Mouse (Mus musculus): ENCODE measurements around the gene Cyp1a2.

Cyp1a2 gene

DNA sequence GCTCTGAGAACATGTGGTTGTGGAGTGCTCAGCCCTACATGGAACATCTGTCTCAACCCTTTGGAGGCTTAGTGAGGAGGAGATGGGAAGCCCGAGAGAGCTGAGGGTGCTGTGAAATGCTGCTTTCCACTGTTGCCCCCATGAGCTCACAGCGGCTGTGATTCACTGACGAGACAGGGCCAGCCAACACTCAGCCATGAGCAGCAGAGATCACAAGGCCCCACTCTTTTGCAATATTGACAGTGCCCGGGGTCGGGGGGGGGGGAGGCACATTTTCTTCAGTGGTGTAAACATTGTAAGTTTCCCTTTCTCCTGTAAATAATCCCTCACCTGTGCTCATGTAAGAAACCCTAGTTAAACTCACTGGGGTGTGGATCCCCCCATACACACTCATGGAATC lies 12.0 kb downstream of the Cyp1a2 start:
- DNase-seq (ENCODE audit: low read depth, low spot score): no peak

DNA sequence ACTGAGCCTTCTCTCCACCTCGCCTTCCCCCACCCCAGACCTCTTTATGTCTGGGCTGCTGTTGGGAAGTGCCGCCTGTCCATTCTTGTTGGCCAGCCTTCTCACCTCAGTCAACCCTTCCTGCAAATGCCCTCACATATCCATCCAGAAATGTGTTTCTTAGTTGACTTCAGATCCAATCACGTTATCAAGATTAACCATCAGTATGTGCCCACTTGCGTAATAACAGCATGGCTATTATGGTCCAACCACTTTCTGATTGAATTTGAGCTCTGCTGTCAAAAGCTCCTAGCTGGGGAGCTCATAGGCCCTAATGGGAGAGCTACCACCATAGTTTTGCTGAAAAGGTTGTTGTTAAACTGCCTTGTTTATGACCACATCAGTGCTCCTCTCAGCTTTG lies 12.5 kb downstream of the Cyp1a2 start:
- DNase-seq (ENCODE audit: low read depth, low spot score): no peak

DNA sequence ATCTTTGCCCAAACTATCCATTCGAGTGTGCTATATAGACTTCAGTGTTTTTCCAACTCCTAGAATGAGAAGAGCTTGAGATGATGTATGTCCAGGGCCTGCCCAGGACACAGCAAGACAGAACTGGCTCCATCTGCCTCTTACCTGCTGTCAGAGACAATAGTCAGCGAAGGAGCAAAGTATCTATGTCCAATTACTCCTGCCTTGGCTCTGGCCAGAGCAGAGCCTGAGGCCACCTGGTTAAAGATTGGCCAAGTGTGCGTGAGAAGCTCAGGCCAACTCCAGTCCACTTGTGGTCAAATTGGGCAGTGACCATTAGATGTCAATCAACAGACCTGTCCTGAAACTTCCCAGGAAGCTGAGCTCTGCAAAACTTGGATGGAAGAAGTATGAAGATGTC lies 13.9 kb downstream of the Cyp1a2 start:
- no peak for DNase-seq (ENCODE audit: low read depth, low spot score)

DNA sequence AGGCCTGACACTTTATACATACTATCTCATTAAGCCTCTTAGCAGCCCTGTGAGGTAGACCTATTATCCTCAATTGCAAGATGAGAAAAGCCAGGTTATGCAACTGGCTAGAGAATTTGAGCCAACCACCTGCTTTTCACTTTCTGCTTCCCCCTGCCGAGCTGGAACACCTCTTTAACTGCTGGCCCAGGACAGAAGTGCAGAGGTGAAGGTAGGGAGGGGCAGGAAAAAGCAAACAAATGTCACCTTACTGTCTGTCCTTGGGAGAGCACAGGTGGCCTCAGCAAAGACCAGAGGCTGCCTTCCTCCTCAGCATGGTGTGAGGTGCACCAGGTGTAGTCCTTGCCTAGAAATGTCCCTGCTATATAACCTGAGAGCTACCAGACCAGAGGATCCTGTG lies 15.2 kb downstream of the Cyp1a2 start:
- no peak for DNase-seq (ENCODE audit: low read depth, low spot score)

DNA sequence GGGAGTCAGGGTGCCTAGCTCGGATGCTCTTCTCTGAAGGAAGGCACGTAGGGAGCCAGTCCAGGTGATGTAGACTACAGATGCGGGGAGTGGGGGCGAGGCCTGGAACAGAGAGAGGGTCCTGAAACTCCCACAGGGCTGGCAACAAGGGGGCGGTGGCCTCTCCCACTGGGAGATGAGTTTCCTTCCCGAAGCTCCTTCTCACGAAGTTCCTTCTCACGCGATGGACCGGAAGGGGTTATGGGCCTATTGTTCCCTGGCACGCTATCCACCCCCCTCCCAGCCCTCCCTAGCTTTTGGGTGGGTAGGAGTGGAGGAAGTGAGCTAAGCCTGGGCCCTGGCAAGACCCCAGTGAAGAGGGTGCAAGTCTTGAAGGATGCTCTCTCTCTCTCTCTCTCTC lies 15.7 kb downstream of the Cyp1a2 start:
- no peak for DNase-seq (ENCODE audit: low read depth, low spot score)

DNA sequence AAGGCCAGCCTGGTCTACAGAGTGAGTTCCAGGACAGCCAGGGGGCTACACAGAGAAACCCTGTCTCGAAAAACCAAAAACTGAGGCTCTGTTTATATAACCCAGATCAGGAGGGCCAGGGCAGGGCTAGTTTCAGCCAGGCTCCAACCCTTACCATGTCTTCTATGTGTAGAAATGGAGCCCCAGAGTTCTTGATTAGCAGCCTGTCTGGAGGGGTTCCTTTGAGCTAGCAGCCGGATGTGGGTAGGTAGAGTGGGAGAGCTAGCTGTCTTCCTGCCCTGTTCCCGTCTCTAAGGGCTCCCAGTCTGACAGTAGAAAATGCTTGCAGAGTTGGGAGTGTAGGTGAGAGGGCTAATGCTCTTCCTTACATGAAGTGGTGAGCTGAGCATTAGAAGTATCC lies 16.4 kb downstream of the Cyp1a2 start:
- DNase-seq (ENCODE audit: low read depth, low spot score): no peak

DNA sequence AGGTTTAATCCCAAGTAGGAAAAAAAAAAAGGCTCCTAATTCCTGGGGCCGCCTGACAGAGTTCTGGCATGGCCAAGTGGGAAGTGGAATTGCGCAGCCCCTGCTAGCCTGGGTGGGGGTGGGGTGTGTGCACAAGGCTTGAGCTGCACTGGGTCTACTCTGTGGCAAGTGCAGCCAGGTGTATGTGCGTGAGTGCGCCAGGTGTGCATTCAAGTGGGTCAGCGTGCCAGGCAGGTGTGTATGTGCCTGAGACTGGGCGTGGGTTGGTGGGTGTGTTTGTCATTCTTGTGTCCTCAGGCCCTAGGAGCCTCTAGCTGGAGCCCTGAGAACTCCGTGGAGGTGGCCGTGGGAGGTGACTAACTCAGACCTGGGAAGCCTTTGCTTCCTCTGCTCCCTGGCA lies 17.0 kb downstream of the Cyp1a2 start:
- no peak for DNase-seq (ENCODE audit: low read depth, low spot score)

DNA sequence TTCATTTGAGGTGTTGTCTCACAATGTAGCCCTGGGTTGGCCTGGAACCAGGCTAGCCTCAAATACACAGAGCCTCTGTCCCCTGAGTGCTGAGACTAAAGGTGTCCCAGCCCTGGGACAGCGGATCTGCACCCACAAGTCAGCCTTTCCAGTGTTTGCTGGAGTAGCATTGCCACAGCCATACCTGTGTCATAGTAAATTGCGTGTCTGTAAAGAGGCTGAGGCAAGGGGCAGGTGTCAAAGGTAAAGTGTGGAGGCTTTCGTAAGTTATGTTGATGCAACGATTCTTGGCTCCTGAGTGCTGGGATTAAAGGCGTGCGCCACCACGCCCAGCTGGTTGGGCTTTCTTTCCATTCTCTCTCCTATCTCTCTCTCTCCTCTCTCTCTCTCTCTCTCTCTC lies 18.9 kb downstream of the Cyp1a2 start:
- no peak for DNase-seq (ENCODE audit: low read depth, low spot score)

DNA sequence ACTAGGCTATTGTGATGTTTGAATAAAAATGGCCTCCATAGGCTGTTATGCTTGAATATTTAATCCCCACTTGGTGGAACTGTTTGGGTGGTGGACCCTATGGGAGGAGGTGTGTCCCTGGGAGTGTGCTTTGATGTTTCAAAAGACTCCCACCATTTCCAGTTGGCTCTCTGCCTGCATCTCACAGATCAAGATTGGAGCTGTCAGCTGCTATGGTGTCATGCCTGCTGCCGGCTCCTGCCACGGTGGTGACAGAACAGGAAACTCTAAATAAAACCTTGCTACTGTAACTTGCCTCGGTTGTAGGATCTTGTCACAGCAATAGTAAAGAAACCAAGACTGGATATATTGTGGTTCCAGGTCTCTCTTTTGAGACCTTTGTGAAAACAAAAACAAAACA lies 22.0 kb downstream of the Cyp1a2 start:
- no peak for DNase-seq (ENCODE audit: low read depth, low spot score)

DNA sequence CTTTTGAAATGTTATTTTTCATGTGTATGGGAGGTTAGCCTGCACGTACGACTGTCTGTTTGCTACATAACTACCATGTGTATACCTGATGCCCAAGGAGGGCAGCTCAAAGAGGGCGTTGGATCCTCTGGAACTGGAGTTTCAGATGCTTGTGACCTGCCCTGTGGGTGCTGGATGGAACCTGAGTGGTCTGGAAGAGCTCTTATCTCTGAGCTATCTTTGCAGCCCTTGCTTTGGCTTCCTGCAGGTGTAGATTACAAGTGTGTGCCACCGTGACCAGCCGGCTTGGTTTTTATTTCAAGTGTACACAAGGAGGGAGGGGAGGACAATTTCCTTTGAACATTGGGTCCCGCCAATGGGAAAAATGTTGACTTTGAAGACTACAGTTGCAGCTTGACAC lies 23.0 kb downstream of the Cyp1a2 start:
- no peak for DNase-seq (ENCODE audit: low read depth, low spot score)

DNA sequence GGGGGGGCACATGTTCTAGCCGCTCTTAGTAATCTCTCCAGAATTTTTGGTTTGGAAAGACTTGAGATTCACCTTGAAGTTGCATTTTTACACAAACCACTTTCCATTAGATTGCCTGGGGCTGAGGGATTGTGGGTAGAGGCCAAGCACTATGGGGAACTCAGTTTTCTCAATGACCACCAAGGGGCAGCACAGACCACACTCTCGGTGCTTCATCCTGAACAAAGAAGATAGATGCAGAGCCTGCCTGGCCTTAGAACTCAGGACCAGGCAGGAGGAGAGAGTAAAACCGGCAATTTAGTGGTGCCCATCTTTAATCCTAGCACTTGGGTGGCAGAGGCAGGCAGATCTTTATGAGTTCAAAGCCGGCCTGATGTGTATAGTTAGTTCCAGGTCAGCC lies 23.7 kb downstream of the Cyp1a2 start:
- DNase-seq (ENCODE audit: low read depth, low spot score): peak; percentile 86

DNA sequence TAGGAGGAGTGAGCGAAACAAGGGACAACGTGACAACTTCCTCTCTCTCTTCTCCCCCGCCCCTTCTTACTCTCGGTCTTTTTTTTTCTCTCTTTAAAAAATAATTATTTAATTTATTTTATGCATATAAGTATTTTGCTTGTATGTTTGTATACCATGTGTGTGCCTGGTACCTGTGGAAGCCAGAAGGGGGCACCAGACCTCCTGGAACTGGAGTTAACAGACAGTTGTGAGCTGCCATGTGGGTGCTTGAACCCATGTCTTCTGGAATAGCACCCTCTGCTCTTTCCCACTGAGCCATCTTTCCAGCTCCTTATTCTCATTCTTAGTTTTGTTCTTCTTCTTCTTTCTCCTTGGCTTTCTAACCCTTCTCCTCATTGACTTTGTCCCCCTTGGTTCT lies 24.5 kb downstream of the Cyp1a2 start:
- DNase-seq (ENCODE audit: low read depth, low spot score): peak; percentile 31

DNA sequence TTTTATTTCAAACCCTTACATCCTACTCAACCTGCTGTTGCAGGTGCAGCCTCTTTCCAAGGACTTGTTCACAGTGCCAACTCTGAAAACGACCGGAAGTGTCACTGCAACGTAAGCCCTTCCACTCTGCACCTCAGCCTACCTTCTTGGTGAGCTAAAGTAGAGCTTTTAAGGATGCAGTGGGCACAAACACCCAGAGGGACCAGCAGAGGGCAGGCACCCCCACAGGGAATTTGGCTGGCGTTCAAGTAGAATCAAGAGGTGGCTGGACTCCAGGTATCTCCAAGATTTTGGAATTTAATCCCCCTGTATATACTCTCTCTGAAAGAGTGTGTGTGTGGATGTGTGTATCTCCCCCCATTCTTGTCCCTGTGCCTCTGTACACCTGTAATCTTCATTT lies 25.7 kb downstream of the Cyp1a2 start:
- no peak for DNase-seq (ENCODE audit: low read depth, low spot score)

DNA sequence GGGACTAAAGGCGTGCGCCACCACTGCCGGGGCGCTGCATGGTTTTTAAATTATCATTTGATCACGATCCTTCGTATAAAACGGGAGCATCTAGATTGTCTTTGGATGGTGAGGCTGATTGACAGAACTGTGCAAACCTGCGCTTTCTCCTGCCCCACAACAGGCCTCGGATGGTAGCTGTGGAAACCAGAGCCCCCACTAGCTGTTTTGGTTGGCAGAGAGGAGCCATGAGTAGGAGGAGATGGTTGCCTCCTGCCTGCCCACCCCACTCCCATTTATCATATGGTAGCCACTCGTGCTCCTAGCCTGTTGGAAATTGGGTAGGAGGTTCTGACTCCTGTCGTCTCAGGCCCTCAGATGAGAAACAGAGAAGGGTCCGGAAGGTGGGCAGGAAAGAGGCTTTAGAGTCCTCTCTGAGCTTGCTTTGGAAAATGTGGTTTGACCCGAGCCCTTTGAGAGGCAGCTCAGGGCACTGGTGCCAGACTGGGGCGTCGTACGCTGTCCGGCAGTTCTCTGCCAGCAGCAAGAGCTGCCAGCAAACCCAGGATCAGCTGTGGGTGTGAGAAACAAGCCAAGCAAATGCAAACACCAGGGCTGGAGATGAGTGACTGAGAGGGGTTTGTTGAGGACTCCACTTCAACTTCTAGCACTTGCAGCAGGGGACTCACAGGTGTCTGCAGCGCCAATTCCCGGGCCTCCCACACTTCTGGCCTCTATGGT lies 26.7 kb downstream of the Cyp1a2 start:
- DNase-seq (ENCODE audit: low read depth, low spot score): no peak

DNA sequence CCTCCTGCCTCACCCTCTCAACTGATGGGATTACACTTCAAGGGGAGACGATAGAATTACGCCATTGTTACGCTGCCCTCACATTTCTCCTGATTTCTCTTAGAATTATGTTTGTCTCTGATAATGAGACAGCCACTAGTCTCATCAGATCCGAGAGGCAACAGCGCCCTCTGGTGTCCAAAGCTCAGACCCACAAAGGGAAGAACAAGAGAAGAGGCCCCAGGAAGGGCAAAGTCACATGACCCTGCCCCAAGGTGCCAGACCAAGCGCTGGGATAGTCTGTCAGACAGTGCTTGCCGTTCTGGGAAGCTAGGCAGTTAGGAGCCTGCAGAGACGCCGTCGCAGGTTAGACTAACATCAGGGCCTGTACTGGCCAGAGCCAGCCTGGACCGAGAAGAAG lies 27.8 kb downstream of the Cyp1a2 start:
- DNase-seq (ENCODE audit: low read depth, low spot score): peak; percentile 96

DNA sequence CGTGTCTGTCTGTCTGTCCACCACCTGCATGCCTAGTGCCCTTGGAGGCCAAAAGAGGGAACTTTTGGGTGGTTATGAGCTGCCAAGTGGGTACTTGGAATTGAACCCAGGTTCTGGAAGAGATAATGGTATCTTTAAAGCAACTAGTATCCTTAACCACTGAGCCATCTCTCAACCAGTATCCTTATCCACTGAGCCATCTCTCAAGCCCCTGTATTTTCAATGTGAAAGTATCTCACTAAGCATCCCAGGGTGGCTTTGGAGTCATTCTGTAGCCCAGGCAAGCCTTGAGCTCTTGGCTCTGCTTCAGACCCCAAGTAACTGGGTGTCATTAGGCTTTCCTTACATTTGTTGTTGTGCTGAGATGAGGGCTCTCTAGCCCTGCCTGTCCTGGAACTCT lies 28.5 kb downstream of the Cyp1a2 start:
- DNase-seq (ENCODE audit: low read depth, low spot score): no peak

DNA sequence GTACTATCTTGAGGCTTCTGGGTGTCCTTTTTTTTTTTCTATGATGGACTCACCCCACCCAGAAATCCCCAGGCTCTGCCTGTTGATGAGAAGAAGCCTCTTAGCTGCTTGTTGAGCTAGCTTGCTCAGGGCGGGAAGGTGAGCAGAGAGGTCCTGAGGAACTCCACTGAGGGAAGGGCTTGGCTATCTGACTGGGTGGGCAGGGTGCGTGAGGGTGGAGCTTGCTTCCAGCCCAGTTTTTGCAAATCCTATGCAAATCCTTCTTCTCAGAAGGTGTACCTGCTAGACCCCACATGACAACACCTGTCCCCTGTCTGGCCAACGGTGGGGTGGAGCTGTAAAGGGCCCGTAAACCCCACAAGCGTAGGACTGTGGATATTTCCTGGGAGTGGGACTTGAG lies 30.2 kb downstream of the Cyp1a2 start, which contains the start of gene Csk:
Gene Csk, minus strand, starts transcription at position 349 of the 400 bp plus-strand sequence.
- peak; percentile 52 for DNase-seq (ENCODE audit: low read depth, low spot score)

DNA sequence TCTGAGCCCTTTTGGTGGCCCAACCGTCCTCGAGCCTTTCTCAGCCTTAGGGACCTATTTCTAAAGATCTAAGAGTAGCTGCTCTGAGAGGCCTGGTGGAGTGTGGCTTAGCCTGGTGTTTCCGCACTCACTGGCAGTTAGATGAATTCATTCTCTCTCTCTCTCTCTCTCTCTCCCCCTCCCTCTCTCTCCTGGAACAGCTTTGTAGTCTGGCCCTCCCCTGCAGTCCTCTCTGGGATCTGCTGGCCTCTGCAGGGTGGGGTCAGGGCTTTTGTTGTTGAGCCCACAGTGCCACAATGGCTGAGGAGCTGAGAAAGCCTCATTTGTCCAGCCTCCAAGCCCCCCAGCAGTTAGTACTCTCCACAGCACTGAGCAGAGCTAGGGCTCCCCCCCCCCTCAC lies 30.6 kb downstream of the Cyp1a2 start:
- no peak for DNase-seq (ENCODE audit: low read depth, low spot score)

DNA sequence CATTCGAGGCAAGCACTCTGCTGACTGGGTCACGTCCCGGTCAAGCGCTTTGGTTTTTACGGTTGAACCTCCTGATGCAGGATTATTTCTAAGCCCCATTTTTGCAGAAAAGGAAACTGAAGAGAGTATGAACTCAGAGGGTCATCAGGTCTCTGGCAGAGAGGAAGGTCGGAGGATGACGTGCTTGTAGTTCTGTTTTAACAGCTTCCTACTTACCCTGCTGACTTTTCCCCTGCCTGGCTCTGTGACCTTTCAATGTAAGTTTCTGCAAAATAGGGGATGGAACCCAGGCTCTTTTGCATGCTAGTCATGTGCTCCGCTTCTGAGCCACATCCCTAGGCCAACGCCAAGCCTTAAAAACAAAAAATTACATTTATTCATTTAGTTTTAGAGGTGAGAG lies 31.2 kb downstream of the Cyp1a2 start:
- no peak for DNase-seq (ENCODE audit: low read depth, low spot score)

DNA sequence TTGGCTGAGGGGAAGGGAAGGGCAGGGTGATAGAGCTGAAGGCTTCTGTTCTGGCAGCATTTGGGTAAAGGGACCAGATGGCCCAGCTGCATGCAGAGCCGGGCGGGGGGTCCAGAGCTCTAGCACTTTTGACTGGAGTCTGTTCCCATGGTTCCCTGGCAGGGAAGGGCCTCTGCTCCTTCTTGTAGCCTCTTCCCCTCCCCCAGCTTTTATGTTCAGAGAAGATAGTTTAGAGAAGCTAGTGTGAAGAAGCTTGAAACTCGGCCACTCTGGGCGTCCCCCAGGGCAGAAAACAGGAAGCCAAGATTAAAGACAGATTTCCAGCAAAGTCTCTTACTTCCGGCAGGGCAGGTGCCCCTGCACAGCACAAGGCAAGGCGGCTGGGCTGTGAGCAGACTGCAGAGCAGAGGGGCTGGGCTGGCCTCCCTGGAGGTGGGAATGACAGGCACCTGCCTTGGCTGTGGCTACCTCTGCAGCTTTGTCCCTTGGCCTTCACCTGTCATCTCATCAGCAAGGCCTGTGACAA lies 32.7 kb downstream of the Cyp1a2 start:
- peak; percentile 41 for DNase-seq (ENCODE audit: low read depth, low spot score)

DNA sequence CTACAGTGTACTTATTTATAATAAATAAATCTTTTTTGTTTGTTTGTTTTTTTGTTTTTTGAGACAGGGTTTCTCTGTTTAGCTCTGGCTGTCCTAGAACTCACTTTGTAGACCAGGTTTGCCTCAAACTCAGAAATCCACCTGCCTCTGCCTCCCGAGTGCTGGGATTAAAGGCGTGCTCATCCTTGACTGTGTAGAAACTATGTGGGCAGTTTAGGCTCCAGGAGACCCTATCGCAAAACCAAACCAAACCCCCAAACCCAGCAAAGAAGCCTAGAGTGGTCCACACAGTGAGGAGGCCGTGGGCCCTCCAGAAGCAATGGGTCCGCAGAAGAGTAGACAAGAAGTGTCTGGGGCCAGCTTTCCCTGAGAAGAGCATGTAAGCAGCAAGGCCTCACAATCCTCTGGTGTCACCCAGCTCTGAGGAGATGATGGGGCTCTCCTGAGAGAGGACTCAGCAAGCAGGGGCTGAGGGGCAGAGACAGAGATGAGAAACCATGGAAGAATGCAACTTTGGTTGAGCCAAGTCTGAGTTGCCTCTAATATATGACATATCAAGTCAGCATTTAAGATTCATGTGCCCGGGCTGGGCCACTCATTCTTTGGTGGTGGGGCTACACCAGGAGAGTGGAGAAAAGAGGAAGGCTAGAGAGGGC lies 33.2 kb downstream of the Cyp1a2 start:
- DNase-seq (ENCODE audit: low read depth, low spot score): no peak

DNA sequence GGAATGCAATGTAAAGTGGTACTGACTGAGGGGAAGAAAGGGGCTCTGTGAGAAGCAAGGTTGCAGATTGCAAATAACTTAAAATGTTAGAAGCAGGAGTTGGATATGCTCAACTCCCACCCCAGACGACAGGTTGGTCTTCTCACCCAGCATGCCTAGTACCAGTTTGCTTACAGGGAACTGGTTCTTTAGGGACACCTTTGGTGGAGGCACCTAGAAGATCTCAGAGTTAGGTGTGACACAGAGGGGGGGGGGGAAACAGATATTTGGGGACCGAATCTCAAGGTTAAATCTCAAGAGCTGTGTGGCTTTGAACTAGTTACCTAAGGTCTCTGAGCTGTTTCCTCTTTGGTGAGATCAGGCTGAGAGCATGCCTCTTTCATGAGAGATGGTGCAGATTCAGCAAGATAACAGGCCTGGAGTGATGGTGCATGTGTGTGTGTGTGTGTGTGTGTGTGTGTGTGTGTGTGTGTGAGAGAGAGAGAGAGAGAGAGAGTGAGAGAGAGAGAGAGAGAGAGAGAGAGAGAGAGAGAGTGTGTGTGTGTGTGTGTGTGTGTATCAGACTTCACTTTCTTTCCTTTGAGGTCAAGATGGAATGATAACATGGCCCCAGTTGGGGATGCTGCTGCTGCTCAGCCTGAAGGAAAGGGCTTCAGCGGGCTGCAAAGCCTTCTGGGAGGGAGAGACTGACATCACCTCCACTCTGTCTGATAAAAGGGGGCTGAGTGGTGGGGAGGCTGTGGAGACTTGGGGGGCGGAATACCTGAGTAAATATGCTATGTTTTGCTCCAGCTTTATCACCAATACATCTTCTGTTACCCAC lies 36.0 kb downstream of the Cyp1a2 start:
- no peak for DNase-seq (ENCODE audit: low read depth, low spot score)
